Mouse (Mus musculus) forebrain, embryonic 12.5 days (tissue): ENCODE measurements at regions not wholly inside any gene's neighbourhood (a gene's known extent, or its start where the extent isn't known, plus 50 kb on each side); places are given as distances from the start of the nearest gene placed in this dataset.
"Not testable (repeated sequence)": the region's sequence is repeated elsewhere in the genome, so short reads cannot be mapped to it uniquely, and the experiment has no call there.

Source experiments
- ATAC-seq: fragments of 200-750 bp; cut with Nextera tagmentation; 2 replicates; pipeline ENCODE4 v1.8.0; 2017; ENCODE audit warnings: moderate TSS enrichment; ENCODE audit not compliant: low FRiP score
- H3K27ac ChIP-seq: fragments of 300-500 bp; sonication (generic); 2 replicates; pipeline ENCODE4 v1.5.1; 2016; ENCODE audit warnings: mild to moderate bottlenecking
- H3K27me3 ChIP-seq: fragments of 300-500 bp; sonication (generic); 2 replicates; pipeline ENCODE4 v1.6.1; 2016; ENCODE audit warnings: mild to moderate bottlenecking
- H3K36me3 ChIP-seq: fragments of 300-500 bp; sonication (generic); replicated peaks from 2 replicates; pipeline ENCODE4 v1.6.1; 2016; ENCODE audit warnings: mild to moderate bottlenecking
- H3K4me1 ChIP-seq: fragments of 300-500 bp; sonication (generic); 2 replicates; pipeline ENCODE4 v1.6.1; 2016
- H3K4me2 ChIP-seq: fragments of 300-500 bp; sonication (generic); 2 replicates; pipeline ENCODE4 v1.6.1; 2016; ENCODE audit warnings: mild to moderate bottlenecking, moderate library complexity
- H3K4me3 ChIP-seq: fragments of 300-500 bp; sonication (generic); replicated peaks from 2 replicates; pipeline ENCODE4 v1.5.1; 2016; ENCODE audit warnings: mild to moderate bottlenecking
- H3K9ac ChIP-seq: fragments of 300-500 bp; sonication (generic); 2 replicates; pipeline ENCODE4 v1.6.1; 2016; ENCODE audit warnings: mild to moderate bottlenecking
- H3K9me3 ChIP-seq: fragments of 300-500 bp; sonication (generic); 2 replicates; pipeline ENCODE4 v1.6.1; 2016
- WGBS: fragments of 180-500 bp; shearing (Covaris S2); methylation state at CpG from one replicate; pipeline ENCODE4 v1.1.7; 2016; 5-methylcytosine and 5-hydroxymethylcytosine counted together

DNA sequence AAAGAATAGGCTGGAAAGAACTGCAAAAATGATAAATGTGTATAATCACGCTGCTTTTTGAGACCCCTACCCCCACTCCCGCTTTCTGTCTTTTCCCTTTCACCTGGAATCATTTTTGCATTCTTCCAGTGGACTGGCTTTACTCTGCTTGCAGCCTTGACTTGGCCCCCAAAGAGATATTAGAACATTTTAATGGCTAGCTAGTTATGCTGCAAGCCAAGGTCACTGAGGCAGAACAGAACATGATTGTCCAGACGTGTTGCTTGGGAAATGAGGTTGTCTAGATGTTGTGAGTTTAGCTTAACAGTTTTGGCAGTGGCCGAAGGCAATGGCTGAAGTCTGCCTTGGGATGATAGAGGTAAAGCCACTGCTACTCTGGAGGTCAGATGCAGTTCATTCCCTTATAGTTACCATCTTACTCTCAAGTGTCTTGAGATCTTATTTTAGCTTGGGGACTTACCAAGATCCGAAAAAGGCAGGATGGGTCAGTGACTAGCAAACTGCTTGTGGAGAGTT is 87.9 kb upstream of the Tars start:
- no peaks in the 10 kb centered on the region for H3K9me3 ChIP-seq
- H3K9ac ChIP-seq, result no peak overlapping the region
- WGBS, result 87% methylated on average over 5 of the region's 5 CpGs
- H3K36me3 ChIP-seq, result no peaks in the 10 kb centered on the region
- no peak overlapping the region for H3K27ac ChIP-seq
- H3K4me3 ChIP-seq, result no peak overlapping the region
- no peak overlapping the region for H3K4me2 ChIP-seq
- H3K27me3 ChIP-seq, result no peaks in the 10 kb centered on the region
- no peaks in the 10 kb centered on the region for H3K4me1 ChIP-seq
- no peak for ATAC-seq

GRCm38 (mm10) chr15:11483916-11484315 is 84.5 kb upstream of the Tars start:
- H3K9me3 ChIP-seq, result no peaks in the 10 kb centered on the region
- no peaks in the 10 kb centered on the region for H3K4me1 ChIP-seq
- H3K4me3 ChIP-seq, result no peak overlapping the region
- H3K27me3 ChIP-seq, result no peaks in the 10 kb centered on the region
- H3K4me2 ChIP-seq, result no peak overlapping the region
- WGBS, result 81% methylated on average over 5 of the region's 5 CpGs
- no peak overlapping the region for H3K9ac ChIP-seq
- no peak for ATAC-seq
- H3K27ac ChIP-seq, result no peak overlapping the region
- H3K36me3 ChIP-seq, result no peaks in the 10 kb centered on the region

DNA sequence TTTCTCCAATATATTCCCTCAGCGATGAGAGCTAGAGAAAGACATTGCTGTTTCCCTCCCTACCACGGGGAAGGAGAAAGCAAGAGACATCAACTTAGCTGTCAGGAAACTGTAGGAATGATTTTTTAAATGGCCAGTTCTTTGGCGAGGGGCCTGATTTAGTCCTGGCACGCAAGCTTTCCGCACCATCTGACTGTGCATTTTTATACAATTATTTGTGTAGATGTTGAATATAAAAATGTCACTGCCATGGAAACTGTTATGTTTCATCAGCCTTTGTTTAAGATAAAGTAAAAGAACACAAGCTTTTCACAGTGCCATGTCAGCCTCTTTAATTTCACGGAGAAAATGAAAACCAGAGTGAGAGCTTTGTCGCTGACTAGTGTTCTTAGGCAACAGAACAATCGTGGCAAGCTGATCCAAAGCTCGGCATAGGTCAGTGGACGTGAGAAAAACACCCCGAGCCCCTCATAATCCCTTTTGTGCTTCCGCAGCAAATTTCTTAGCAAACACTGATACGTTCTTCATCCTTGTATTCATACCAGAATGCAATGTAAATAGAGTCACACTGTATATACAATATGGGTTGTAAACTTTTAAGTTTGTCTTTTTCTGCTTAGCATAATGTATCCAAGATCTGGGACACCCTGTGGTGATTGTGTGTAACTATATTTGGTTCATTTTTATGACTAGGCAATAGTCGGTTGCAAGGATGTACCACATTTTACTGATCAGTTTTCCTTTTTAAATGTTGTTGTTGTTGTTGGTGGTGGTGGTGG is 79.9 kb upstream of the Tars start:
- 76% methylated on average over 14 of the region's 14 CpGs for WGBS
- ATAC-seq, result no peak
- no peaks in the 10 kb centered on the region for H3K27me3 ChIP-seq

GRCm38 (mm10) chr15:11476248-11476647 is 76.8 kb upstream of the Tars start:
- no peak overlapping the region for H3K4me2 ChIP-seq
- ATAC-seq, result no peak
- no peak overlapping the region for H3K27ac ChIP-seq
- no peaks in the 10 kb centered on the region for H3K27me3 ChIP-seq
- H3K9me3 ChIP-seq, result no peaks in the 10 kb centered on the region
- no peaks in the 10 kb centered on the region for H3K4me1 ChIP-seq
- H3K36me3 ChIP-seq, result no peaks in the 10 kb centered on the region
- no peak overlapping the region for H3K4me3 ChIP-seq
- H3K9ac ChIP-seq, result no peak overlapping the region
- 88% methylated on average over 3 of the region's 3 CpGs for WGBS

More for the DNA sequence above, 79.9 kb upstream of the Tars start:
- H3K9me3 ChIP-seq, result no peaks in the 10 kb centered on the region
- H3K4me1 ChIP-seq, result no peaks in the 10 kb centered on the region
- H3K27ac ChIP-seq, result no peak overlapping the region
- no peak overlapping the region for H3K4me2 ChIP-seq
- H3K4me3 ChIP-seq, result no peak overlapping the region
- no peak overlapping the region for H3K9ac ChIP-seq
- H3K36me3 ChIP-seq, result no peaks in the 10 kb centered on the region

DNA sequence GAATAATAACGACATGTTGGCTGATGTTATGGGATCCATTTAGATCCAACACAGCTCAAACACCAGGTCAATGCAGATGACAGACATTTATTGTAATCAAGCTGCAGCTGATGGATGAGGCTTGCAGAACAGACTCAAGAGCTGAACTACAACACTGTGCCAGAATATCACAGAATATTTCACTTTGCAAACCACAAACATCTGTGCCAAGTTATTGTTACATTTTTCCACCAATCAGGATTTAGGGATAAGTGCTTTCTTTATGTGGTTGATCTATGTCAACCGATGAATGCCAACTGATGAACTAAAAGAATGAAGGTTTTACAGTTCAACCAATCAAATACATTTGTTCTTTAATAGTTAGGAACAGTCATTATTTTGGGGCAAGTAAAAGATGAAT is 63.9 kb upstream of the Tars start:
- no peak overlapping the region for H3K4me3 ChIP-seq
- no peaks in the 10 kb centered on the region for H3K4me1 ChIP-seq
- no peak overlapping the region for H3K9ac ChIP-seq
- ATAC-seq, result no peak
- no peak overlapping the region for H3K4me2 ChIP-seq
- WGBS, result 96% methylated on average over 2 of the region's 2 CpGs
- H3K9me3 ChIP-seq, result no peaks in the 10 kb centered on the region
- no peaks in the 10 kb centered on the region for H3K36me3 ChIP-seq
- H3K27me3 ChIP-seq, result no peaks in the 10 kb centered on the region
- H3K27ac ChIP-seq, result no peak overlapping the region

DNA sequence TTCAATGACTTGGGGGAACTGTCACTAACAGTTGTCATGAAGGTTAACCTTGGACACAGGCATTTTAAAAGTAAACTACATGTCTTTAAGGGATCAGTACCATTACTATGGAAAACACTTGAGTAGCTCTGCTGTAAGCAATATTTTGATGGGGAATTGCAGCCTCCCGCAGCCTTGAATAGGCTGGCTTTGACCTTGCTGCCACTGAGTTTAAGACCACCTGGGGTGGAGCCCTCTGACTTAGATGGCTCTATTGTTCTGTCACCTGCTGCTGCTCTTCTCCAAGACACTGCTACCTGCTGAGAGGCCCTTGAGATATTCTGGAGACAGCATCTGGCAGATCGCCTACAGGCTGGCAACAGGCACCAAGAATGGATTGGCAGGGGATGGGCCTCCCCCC is 62.1 kb upstream of the Tars start:
- not testable (repeated sequence) for ATAC-seq, H3K27ac ChIP-seq, H3K9me3 ChIP-seq, H3K36me3 ChIP-seq, H3K4me2 ChIP-seq, H3K27me3 ChIP-seq, H3K9ac ChIP-seq, H3K4me3 ChIP-seq, H3K4me1 ChIP-seq
- WGBS, result 25% methylated on average over 2 of the region's 2 CpGs

- H3K9me3 ChIP-seq, result no peaks in the 10 kb centered on the region
- no peaks in the 10 kb centered on the region for H3K27me3 ChIP-seq
- H3K4me2 ChIP-seq, result no peak overlapping the region
- ATAC-seq, result no peak
- H3K36me3 ChIP-seq, result no peaks in the 10 kb centered on the region
- 93% methylated on average over 2 of the region's 2 CpGs for WGBS
- no peak overlapping the region for H3K27ac ChIP-seq
- H3K4me1 ChIP-seq, result no peaks in the 10 kb centered on the region
- H3K9ac ChIP-seq, result no peak overlapping the region
- H3K4me3 ChIP-seq, result no peak overlapping the region
Measured at GRCm38 (mm10) chr15:11459306-11459705, 59.8 kb upstream of the Tars start.

- H3K27ac ChIP-seq, result no peak overlapping the region
- no peaks in the 10 kb centered on the region for H3K36me3 ChIP-seq
- WGBS, result 89% methylated on average over 8 of the region's 8 CpGs
- no peak overlapping the region for H3K4me3 ChIP-seq
- no peak overlapping the region for H3K4me2 ChIP-seq
- H3K4me1 ChIP-seq, result no peaks in the 10 kb centered on the region
- H3K9me3 ChIP-seq, result no peaks in the 10 kb centered on the region
- no peak overlapping the region for H3K9ac ChIP-seq
- no peak for ATAC-seq
- H3K27me3 ChIP-seq, result no peaks in the 10 kb centered on the region
Measured at GRCm38 (mm10) chr15:11457278-11457677, 57.8 kb upstream of the Tars start.

DNA sequence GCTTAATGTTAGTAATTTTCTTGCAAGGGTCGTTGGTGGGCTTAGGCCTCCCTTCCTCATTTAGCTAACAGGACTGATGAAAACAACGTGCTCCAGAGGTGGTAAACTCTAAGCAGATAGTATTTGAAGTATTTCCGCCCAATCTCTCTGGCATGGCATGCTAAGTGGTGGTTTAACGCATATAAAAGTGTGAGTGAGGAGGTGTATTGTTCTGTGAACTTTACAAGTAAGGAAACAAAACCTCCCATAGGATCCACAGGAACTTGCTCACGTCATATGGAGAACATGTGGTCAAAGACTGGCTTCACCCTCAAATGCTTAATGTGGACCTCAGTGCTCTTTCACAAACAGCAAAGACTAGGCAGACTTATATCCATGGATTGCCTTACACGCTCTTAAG is 56.5 kb upstream of the Tars start:
- Histone ChIP-seq H3K9me3 (no peaks in the 10 kb centered on the region), H3K27ac (no peak overlapping the region), H3K4me2 (no peak overlapping the region), H3K4me3 (no peak overlapping the region), H3K4me1 (no peaks in the 10 kb centered on the region), H3K36me3 (no peaks in the 10 kb centered on the region), H3K9ac (no peak overlapping the region), H3K27me3 (no peaks in the 10 kb centered on the region)
- WGBS, result 77% methylated on average over 6 of the region's 6 CpGs
- no peak for ATAC-seq

DNA sequence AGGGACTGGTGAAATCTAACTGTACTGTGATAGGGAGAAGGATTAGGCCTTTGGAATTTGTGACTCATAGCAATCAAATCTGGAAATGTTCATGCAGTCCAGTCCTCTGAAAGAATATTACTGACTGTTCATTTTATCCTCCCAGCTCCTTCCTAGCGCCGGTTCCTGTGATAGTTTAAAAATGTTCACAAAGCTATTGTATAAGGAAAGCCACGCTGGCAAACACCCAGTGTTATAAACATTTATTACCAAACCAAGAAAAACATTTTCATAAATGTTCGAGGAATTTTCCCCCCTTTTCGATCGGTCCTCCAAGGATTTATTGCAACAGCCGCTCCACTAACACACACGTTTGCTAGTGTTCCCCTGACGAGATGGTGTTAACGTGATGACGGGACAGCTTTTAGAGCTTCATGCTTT is 55.9 kb upstream of the Tars start:
- Histone ChIP-seq H3K27me3 (no peaks in the 10 kb centered on the region), H3K4me2 (no peak overlapping the region), H3K4me1 (no peaks in the 10 kb centered on the region), H3K27ac (no peak overlapping the region), H3K9ac (no peak overlapping the region), H3K36me3 (no peaks in the 10 kb centered on the region), H3K9me3 (no peaks in the 10 kb centered on the region), H3K4me3 (no peak overlapping the region)
- WGBS, result 93% methylated on average over 11 of the region's 11 CpGs
- ATAC-seq, result no peak

DNA sequence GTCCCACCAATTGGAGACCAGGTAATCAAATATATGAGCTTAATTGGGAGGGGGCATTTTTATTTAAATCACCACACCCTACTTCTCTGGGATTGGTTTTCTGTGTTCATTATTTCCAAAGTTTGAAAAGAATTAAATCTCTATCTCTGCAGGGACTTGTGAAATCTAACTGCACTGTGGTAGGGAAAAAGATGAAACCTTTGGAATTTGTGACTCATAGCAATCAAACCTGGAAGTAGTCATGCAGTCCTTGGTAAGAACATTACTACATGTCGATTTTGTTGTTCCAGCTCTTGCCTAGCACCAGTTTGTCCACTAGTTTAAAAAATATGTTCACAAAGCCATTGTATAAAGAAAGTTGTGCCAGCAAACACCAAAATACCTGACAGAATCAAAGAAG is 54.5 kb upstream of the Tars start:
- H3K27me3 ChIP-seq, result no peaks in the 10 kb centered on the region
- WGBS, result 88% methylated on average over 1 of the region's 1 CpGs
- no peak overlapping the region for H3K4me3 ChIP-seq
- H3K9ac ChIP-seq, result no peak overlapping the region
- H3K4me2 ChIP-seq, result no peak overlapping the region
- H3K4me1 ChIP-seq, result no peaks in the 10 kb centered on the region
- no peak overlapping the region for H3K27ac ChIP-seq
- H3K9me3 ChIP-seq, result no peaks in the 10 kb centered on the region
- ATAC-seq, result no peak
- no peaks in the 10 kb centered on the region for H3K36me3 ChIP-seq

DNA sequence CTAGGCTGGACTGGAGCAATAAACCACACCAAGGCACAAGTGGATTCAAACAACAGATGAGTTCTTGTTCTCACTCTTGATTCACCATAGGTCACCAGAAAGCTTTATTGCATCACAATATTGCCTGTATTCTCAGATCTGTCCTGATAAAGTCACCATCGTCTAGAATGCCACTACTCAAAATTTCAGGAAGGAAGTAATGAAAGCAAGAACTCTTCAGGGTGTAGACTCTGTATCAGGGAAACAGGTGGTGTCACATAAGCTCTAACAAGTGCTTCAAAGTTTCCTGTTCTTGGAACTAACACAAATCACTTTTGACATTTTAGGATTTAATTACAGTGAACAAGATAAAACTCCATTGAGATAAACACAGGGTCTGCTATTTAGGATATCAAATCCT is 52.2 kb upstream of the Tars start:
- Histone ChIP-seq H3K27me3 (no peaks in the 10 kb centered on the region), H3K4me3 (no peak overlapping the region), H3K27ac (no peak overlapping the region), H3K9ac (no peak overlapping the region), H3K9me3 (no peaks in the 10 kb centered on the region), H3K36me3 (no peaks in the 10 kb centered on the region), H3K4me2 (no peak overlapping the region), H3K4me1 (no peaks in the 10 kb centered on the region)
- ATAC-seq, result no peak
- 95% methylated on average over 1 of the region's 1 CpGs for WGBS
